10 mouse cellular contexts compared by ENCODE assay signal in the genomic region with DNA sequence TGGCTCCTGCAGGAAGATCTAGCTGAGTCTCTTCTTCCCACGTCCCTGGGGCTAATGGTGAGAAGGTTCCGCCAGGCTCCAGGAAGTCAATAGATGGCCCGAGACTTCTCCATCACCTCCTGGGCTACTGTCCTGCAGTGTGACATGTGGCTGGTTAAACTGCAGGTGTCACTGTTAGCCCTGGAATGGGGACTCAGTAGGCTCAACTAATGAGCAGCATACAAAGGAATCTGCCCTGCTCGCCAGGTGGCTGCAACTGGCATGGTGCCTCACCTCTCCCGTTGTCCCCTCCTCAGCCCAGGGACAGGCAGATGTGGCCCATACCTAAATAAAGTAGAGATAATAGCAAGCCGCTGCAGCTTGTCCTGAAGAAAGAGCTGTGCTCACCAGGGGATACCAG.
A peak's percentile ranks its signal among the peaks of the same experiment; 100 is the strongest.
DNase-seq lines count a peak whose midpoint lies in the region; ATAC-seq and TF ChIP-seq lines count a peak whose summit lies in the region.
"Had no signal": no experiment of that assay in that cellular context is flagged by ENCODE, and none has a peak within 500 bp of the region (broad histone marks: within the 10 kb centered on the region; RNA-seq: fewer than 3 reads in every experiment).

No protein-coding gene starts in this region.

- H3K27ac ChIP-seq in heart, embryonic 11.5 days (ENCODE audit: low read depth, low read length), result no peak overlapping the region
- H3K27ac ChIP-seq in MEL (ENCODE audit: control insufficient read depth, low read depth, low read length), result no peak overlapping the region
- H3K27ac ChIP-seq in neural tube, embryonic 15.5 days (replicated peaks), result no peak overlapping the region
- H3K27ac ChIP-seq: heart, embryonic 15.5 days had no signal

- peak; percentile 61 for TF ChIP-seq RAD21 in MEL (IDR thresholded peaks at IDR 0.05; ENCODE audit: low read depth, low read length)

- TF ChIP-seq POLR2A in MEL (IDR thresholded peaks at IDR 0.05; ENCODE audit: control insufficient read depth in 1 of 2, insufficient read depth in 1 of 2, low read depth in 1 of 2, low read length in 2 of 2, poor library complexity in 1 of 2), result no peak

- no peak for TF ChIP-seq EP300 in MEL (IDR thresholded peaks at IDR 0.05; ENCODE audit: low read depth in 1 of 2, low read length in 2 of 2)

- peak in 2 of 3 experiments; percentile 52 to 54; a peak in 3 of 6 replicates for TF ChIP-seq CTCF in MEL (IDR thresholded peaks at IDR 0.05 in 2 of 3, conservative IDR thresholded peaks at IDR 0.05 in 1 of 3; ENCODE audit: control insufficient read depth in 1 of 3, insufficient read depth in 1 of 3, low read depth in 2 of 3, low read length in 3 of 3, poor library complexity in 1 of 3, severe bottlenecking in 1 of 3)

- H3K9ac ChIP-seq in heart, embryonic 11.5 days (ENCODE audit: low read depth, low read length), result no peak overlapping the region
- H3K9ac ChIP-seq in MEL (ENCODE audit: control insufficient read depth, low read depth, low read length, poor library complexity, severe bottlenecking), result no peak overlapping the region
- no peak overlapping the region for H3K9ac ChIP-seq in neural tube, embryonic 15.5 days (replicated peaks)
- H3K9ac ChIP-seq: heart, embryonic 15.5 days had no signal

- no peak for ATAC-seq in heart, embryonic 11.5 days (replicated peaks; ENCODE audit: insufficient number of reproducible peaks, low FRiP score, low TSS enrichment)
- ATAC-seq in neural tube, embryonic 15.5 days (ENCODE audit: low FRiP score), result peak; percentile 71

- H3K27me3 ChIP-seq in heart, embryonic 11.5 days (ENCODE audit: control insufficient read depth, insufficient read depth, low read length), result no peaks in the 10 kb centered on the region; the same call in 1 of the 2 replicates
- no peaks in the 10 kb centered on the region for H3K27me3 ChIP-seq in MEL (ENCODE audit: control insufficient read depth in 1 of 2, insufficient read depth in 2 of 2, low read length in 2 of 2)
- H3K27me3 ChIP-seq in neural tube, embryonic 15.5 days (replicated peaks), result no peaks in the 10 kb centered on the region
- H3K27me3 ChIP-seq: heart, embryonic 15.5 days had no signal

- no peaks in the 10 kb centered on the region for H3K4me1 ChIP-seq in heart, embryonic 11.5 days (ENCODE audit: control insufficient read depth, insufficient read depth, low read length)
- H3K4me1 ChIP-seq in MEL (ENCODE audit: control insufficient read depth in 1 of 2, insufficient read depth in 2 of 2, low read length in 2 of 2), result no peaks in the 10 kb centered on the region
- peaks cover 42% of the 10 kb centered on the region for H3K4me1 ChIP-seq in neural tube, embryonic 15.5 days
- H3K4me1 ChIP-seq: heart, embryonic 15.5 days had no signal

- no peak overlapping the region for H3K4me2 ChIP-seq in heart, embryonic 11.5 days
- no peak overlapping the region for H3K4me2 ChIP-seq in neural tube, embryonic 15.5 days
- H3K4me2 ChIP-seq: heart, embryonic 15.5 days had no signal

- no peaks in the 10 kb centered on the region for H3K36me3 ChIP-seq in heart, embryonic 11.5 days (ENCODE audit: control insufficient read depth, insufficient read depth, low read length)
- H3K36me3 ChIP-seq in MEL (ENCODE audit: control insufficient read depth in 1 of 2, insufficient read depth in 2 of 2, low read length in 2 of 2), result no peaks in the 10 kb centered on the region
- H3K36me3 ChIP-seq in neural tube, embryonic 15.5 days, result no peaks in the 10 kb centered on the region
- H3K36me3 ChIP-seq: heart, embryonic 15.5 days had no signal

- H3K4me3 ChIP-seq in heart, embryonic 11.5 days (ENCODE audit: low read depth, low read length), result no peak overlapping the region
- H3K4me3 ChIP-seq in MEL (ENCODE audit: control insufficient read depth in 1 of 2, insufficient read depth in 1 of 2, low read depth in 2 of 2, low read length in 2 of 2), result no peak overlapping the region
- no peak overlapping the region for H3K4me3 ChIP-seq in neural tube, embryonic 15.5 days (replicated peaks)
- H3K4me3 ChIP-seq: heart, embryonic 15.5 days; myocyte had no signal

- intact Hi-C loops in heart, postnatal 14 days (cut with DNase I), result loop anchor here (2.0 to 5.0 kb wide), 2 partner anchors 108 to 200 kb away; no protein-coding TSS in a partner anchor

- WGBS in heart, embryonic 11.5 days (ENCODE audit: insufficient replicate concordance), result 35% methylated on average over 6 of the region's 6 CpGs
- WGBS in neural tube, embryonic 15.5 days, result 30% methylated on average over 6 of the region's 6 CpGs

- H3K9me3 ChIP-seq in heart, embryonic 11.5 days (replicated peaks; ENCODE audit: control insufficient read depth, low read length), result no peaks in the 10 kb centered on the region
- no peaks in the 10 kb centered on the region for H3K9me3 ChIP-seq in MEL (replicated peaks; ENCODE audit: insufficient read depth, low read length)
- H3K9me3 ChIP-seq in neural tube, embryonic 15.5 days (replicated peaks), result no peaks in the 10 kb centered on the region
- H3K9me3 ChIP-seq: heart, embryonic 15.5 days had no signal

- no peaks in the 10 kb centered on the region for H3K79me2 ChIP-seq in MEL (ENCODE audit: control insufficient read depth, insufficient read depth, low read length, poor library complexity)

- DNase-seq in heart, postnatal 14 days, result peak; percentile 19 to 39
- no peak for DNase-seq in MEL (ENCODE audit: low read depth, low spot score)
- DNase-seq in embryo, embryonic 11 days, result peak; percentile 34
- peak; percentile 42 for DNase-seq in kidney, adult 18-20 months
- no peak for DNase-seq in adrenal gland, postnatal 25 days
- DNase-seq in urinary bladder, postnatal 25 days (ENCODE audit: low spot score), result no peak

TF ChIP-seq in MEL, 35 proteins besides CTCF, POLR2A, EP300 and RAD21:
- no peak for TF ChIP-seq ETS1 (IDR thresholded peaks at IDR 0.05; ENCODE audit: low read depth, low read length)
- TF ChIP-seq SMC3 (IDR thresholded peaks at IDR 0.05; ENCODE audit: low read depth, low read length), result peak; percentile 57
- no peak for TF ChIP-seq MAFK (IDR thresholded peaks at IDR 0.05; ENCODE audit: borderline replicate concordance, low read depth, low read length)
- no peak for TF ChIP-seq ZMIZ1 (IDR thresholded peaks at IDR 0.05; ENCODE audit: low read depth, low read length)
- TF ChIP-seq ZC3H11A (IDR thresholded peaks at IDR 0.05; ENCODE audit: low read depth, low read length), result peak; percentile 38; the same call in 1 of the 2 replicates
- TF ChIP-seq POLR2AphosphoS2 (IDR thresholded peaks at IDR 0.05; ENCODE audit: low read length), result no peak
- no peak for TF ChIP-seq SIN3A (IDR thresholded peaks at IDR 0.05; ENCODE audit: low read length)
- no peak for TF ChIP-seq UBTF (IDR thresholded peaks at IDR 0.05; ENCODE audit: borderline replicate concordance, insufficient read depth, low read depth, low read length)
- no peak for TF ChIP-seq RCOR1 (IDR thresholded peaks at IDR 0.05; ENCODE audit: low read depth, low read length)
- no peak for TF ChIP-seq USF1 (IDR thresholded peaks at IDR 0.05; ENCODE audit: low read depth, low read length)
- no peak for TF ChIP-seq POLR2AphosphoS5 (IDR thresholded peaks at IDR 0.05; ENCODE audit: borderline replicate concordance, low read depth, low read length)
- no peak for TF ChIP-seq ZKSCAN1 (IDR thresholded peaks at IDR 0.05; ENCODE audit: low read depth, low read length)
- no peak for TF ChIP-seq MXI1 (IDR thresholded peaks at IDR 0.05; ENCODE audit: low read depth, low read length)
- no peak for TF ChIP-seq NELFE (IDR thresholded peaks at IDR 0.05; ENCODE audit: low read depth, low read length)
- no peak for TF ChIP-seq HCFC1 (IDR thresholded peaks at IDR 0.05; ENCODE audit: low read depth, low read length)

Comparison
In these comparisons a context has a peak if more than half of its experiments do, and no peak if none do; other contexts are left out.
1. DNase-seq: peak in heart, postnatal 14 days (2 of 2), embryo, embryonic 11 days (single experiment) and kidney, adult 18-20 months (single experiment); none in MEL (single experiment), adrenal gland, postnatal 25 days (single experiment) and urinary bladder, postnatal 25 days (single experiment).